Mouse (Mus musculus) midbrain, embryonic 15.5 days (tissue): ENCODE measurements around the gene Mrps6. TPM values are rescaled to one million over a fixed set of nuclear protein-coding genes. Genes with fewer than 3 reads are reported as not detected.

ENCODE experiments used
- ATAC-seq: fragments of 200-750 bp; cut with Nextera tagmentation; replicated peaks from 2 replicates; pipeline ENCODE4 v1.8.0; 2017; ENCODE audit warnings: moderate TSS enrichment
- H3K27ac ChIP-seq: fragments of 300-500 bp; sonication (generic); 2 replicates; pipeline ENCODE4 v1.5.1; 2015; ENCODE audit warnings: mild to moderate bottlenecking, inconsistent platforms
- H3K27me3 ChIP-seq: fragments of 300-500 bp; sonication (generic); replicated peaks from 2 replicates; pipeline ENCODE4 v1.6.1; 2015; ENCODE audit warnings: inconsistent platforms
- H3K36me3 ChIP-seq: fragments of 300-500 bp; sonication (generic); replicated peaks from 2 replicates; pipeline ENCODE4 v1.6.1; 2015; ENCODE audit warnings: inconsistent platforms
- H3K4me1 ChIP-seq: fragments of 300-500 bp; sonication (generic); 2 replicates; pipeline ENCODE4 v1.6.1; 2015; ENCODE audit warnings: inconsistent platforms
- H3K4me2 ChIP-seq: fragments of 300-500 bp; sonication (generic); 2 replicates; pipeline ENCODE4 v1.6.1; 2015; ENCODE audit warnings: inconsistent platforms, mild to moderate bottlenecking, moderate library complexity
- H3K4me3 ChIP-seq: fragments of 300-500 bp; sonication (generic); 2 replicates; pipeline ENCODE4 v1.5.1; 2015; ENCODE audit warnings: mild to moderate bottlenecking, inconsistent platforms
- H3K9ac ChIP-seq: fragments of 300-500 bp; sonication (generic); 2 replicates; pipeline ENCODE4 v1.6.1; 2015; ENCODE audit warnings: mild to moderate bottlenecking, inconsistent platforms
- H3K9me3 ChIP-seq: fragments of 300-500 bp; sonication (generic); 2 replicates; pipeline ENCODE4 v1.6.1; 2016; ENCODE audit warnings: inconsistent platforms
- WGBS: fragments of 180-500 bp; shearing (Covaris S2); methylation state at CpG from one replicate; pipeline ENCODE4 v1.1.7; 2015; ENCODE audit warnings: mixed read lengths; 5-methylcytosine and 5-hydroxymethylcytosine counted together
- polyA plus RNA-seq: library from polyadenylated mRNA; unstranded; fragments of >200 nt; fragmentation: Nextera tagmentation; extraction: Ambion mirVana; gene quantifications from 2 replicates; pipeline ENCODE4 v1.2.1, GENCODE M21; 2015

Gene Mrps6
- 156 and 163 TPM in 2 replicates for polyA plus RNA-seq

DNA sequence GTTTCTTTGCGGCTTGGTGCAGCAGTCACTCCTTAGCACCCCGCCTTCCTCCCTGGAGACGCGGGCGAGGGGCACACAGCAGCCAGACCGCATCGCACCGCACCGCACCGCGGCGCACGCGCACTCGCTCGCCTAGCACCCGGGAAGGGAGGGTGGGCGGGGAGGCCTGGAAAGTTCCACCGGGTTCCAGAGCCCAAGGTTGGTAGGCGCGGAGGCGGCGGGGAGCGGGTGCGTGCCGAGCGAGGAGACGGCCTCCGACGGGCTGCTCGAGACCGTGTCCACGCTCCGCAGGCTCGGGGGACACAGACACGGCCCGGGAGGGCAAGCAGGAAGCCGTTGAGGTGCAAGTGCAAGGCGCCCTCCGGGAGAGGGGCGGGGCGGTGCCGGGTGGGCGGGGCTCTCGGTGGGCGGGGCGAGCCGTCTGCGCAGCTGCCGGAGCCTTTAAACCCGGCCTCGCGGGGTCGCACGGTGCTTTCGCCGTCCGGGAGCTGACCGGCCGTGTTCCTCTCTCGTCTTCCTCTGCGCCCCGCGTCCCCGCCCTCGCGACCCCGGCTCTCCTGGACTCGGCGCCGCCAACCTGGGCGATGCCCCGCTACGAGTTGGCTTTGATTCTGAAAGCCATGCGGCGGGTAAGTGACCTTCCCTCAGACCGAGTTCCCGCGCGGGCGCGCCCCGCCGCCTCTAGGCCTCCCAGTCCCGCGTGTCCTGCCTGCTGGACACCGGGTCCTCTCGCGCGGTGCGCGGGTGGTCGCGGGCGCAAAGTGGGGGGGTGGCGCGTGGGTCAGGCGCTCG is at the start of gene Mrps6, which contains the start of the genes Gm49711 and Slc5a3:
Gene Mrps6, plus strand, starts transcription at position 419 of the 792 bp plus-strand sequence.
Gene Gm49711, plus strand, starts transcription at position 465 of the 792 bp plus-strand sequence.
Gene Slc5a3, plus strand, starts transcription at position 471 of the 792 bp plus-strand sequence.
- peak within 1 kb of the TSS; percentile 90 for H3K27ac ChIP-seq
- no peaks in the 10 kb centered on the region; the same call in 1 of the 2 replicates for H3K36me3 ChIP-seq
- H3K27me3 ChIP-seq, result no peaks in the 10 kb centered on the region
- under 1% methylated on average over 87 of the region's 99 CpGs for WGBS
- peaks cover 32% of the 10 kb centered on the region for H3K4me1 ChIP-seq
- H3K9me3 ChIP-seq, result no peaks in the 10 kb centered on the region
- peak within 1 kb of the TSS; percentile 86 for H3K4me3 ChIP-seq
- peak within 1 kb of the TSS; percentile 74 for H3K4me2 ChIP-seq
- peak; percentile 95 for ATAC-seq
- peak within 1 kb of the TSS; percentile 68 for H3K9ac ChIP-seq

DNA sequence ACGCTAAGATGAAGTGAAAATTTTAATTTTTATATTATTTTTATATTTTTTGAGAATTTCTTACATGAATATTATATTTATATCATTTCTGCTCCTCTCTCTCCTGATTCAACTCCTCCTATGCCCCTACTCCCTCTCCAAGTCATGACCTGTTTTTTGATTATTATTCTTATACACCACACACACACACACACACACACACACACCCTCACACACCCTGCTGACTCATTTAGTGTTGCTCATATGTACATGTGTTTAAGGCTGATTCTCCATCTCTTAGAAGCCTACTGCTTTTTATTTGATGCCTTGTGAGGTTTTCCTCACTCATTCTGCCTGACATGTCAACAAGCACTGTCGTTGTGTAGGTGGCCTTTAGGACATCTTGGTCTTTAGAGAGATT is 48.5 kb upstream of the Mrps6 start:
- H3K27ac ChIP-seq, result no peak overlapping the region
- H3K9me3 ChIP-seq, result no peaks in the 10 kb centered on the region
- no peak overlapping the region for H3K4me2 ChIP-seq
- ATAC-seq, result no peak
- no peak overlapping the region for H3K4me3 ChIP-seq
- no peaks in the 10 kb centered on the region for H3K4me1 ChIP-seq
- no peaks in the 10 kb centered on the region for H3K27me3 ChIP-seq
- no peaks in the 10 kb centered on the region for H3K36me3 ChIP-seq
- WGBS, result 88% methylated on average over 2 of the region's 2 CpGs
- H3K9ac ChIP-seq, result no peak overlapping the region

DNA sequence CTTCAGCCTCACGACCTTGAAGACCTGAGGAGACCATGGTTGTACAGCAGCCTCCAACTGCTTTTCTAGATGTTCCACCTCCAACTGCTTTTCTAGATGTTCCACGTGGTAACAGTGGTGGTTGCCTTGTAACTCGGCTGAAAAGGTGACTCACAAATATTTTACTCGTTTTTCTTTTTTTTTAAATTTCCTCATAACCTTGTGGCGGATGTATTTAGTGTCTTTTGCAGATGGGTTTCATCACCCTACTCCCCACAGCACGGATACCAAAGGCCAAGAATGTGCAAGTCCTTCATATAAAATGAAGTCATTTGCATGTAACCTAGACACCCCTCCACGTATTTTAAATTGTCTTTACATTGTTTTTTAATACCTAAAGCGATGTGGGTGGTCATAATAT is 41.3 kb upstream of the Mrps6 start:
- H3K4me1 ChIP-seq, result peaks cover 12% of the 10 kb centered on the region

DNA sequence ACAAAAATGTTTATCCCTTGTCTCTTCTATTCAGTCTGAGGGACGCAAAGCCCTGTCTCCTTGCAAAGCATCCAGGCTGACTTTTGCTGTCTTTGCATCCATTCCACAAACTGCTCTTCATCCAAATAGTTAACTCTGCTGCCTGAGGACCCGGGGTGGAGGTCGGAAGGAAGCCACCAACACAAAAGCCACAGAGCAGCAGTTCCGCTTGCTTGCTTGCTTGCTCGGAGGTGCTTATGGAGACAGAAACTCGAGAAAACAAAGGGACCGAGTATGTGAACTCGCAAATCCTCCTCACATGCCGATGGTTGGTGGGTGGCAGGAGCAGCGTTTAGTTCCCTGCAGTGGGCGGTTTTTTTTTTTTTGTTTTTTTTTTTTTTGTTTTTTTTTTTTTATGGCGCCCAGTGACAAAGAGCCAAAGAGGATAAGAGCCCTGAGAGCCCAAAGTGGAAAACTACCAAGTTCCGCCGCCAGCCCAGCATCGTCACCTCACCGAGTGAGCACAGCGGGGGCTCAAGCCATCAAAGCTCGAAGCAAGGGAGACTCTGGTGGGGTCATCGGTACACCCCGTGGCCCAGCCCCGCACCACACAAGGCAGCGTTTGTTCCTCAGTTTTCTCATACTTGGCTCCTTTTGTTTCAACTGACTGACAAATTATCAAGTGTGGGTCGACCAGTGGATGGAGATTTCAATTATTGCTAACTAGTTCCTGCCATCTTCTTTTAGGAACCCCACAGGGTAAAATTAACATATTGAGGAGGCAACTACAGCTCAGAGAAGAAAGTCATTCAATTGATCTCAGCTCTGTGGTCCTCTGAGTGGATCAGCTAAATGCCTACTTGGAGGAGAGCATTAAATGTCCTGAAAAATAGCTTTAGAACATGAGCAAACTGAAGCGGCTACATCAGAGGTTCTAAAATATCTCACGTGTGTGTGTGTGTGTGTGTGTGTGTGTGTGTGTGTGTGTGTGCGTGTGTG is 38.6 kb upstream of the Mrps6 start:
- WGBS, result 7% methylated on average over 26 of the region's 26 CpGs
- peak overlapping the region; percentile 44 for H3K9ac ChIP-seq

More for the DNA sequence above, 41.3 kb upstream of the Mrps6 start:
- no peak for ATAC-seq
- Histone ChIP-seq H3K36me3 (no peaks in the 10 kb centered on the region), H3K27me3 (no peaks in the 10 kb centered on the region), H3K4me2 (no peak overlapping the region), H3K4me3 (no peak overlapping the region), H3K9ac (no peak overlapping the region), H3K9me3 (no peaks in the 10 kb centered on the region), H3K27ac (no peak overlapping the region)
- 93% methylated on average over 8 of the region's 8 CpGs for WGBS

DNA sequence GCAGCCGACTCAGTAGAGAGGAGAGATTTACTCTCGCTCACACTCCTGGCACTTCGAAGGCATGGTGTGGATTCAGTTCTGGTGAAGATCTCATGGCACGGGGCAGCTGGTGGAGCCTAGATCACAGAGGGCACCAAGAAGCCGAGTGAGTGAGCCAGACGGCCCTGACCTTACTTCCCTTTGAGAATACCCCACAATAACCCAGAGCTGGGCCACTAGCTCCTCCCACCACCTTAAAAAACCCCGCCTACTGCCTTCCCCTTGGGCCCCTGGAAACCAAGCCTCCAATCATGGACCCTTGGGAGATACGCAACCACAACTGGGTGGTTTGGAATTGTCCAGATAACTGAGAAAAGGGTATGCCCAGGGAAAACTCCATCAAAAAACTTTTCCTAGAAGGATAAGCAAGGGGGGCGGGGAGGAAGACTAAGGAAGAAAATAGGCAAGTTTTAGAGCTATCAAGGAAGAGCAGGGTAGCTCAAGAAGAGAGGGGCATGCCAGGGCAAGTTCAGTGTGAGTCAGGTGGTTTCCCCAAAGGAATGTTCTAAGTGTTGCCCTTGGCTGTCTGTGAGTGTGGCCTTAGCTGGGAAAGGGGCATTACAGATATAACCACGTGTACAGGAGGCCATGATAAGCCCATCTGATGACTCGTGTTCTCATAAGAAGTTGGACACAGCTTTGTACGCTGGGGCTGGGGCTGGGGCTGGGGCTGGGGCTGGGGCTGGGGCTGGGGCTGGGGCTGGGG is 36.2 kb upstream of the Mrps6 start:
- WGBS, result 90% methylated on average over 12 of the region's 12 CpGs
- H3K4me1 ChIP-seq, result peaks cover 12% of the 10 kb centered on the region

More for the DNA sequence above, 38.6 kb upstream of the Mrps6 start:
- Histone ChIP-seq H3K9me3 (no peaks in the 10 kb centered on the region), H3K4me3 (peak overlapping the region; percentile 38), H3K36me3 (no peaks in the 10 kb centered on the region), H3K27ac (peak overlapping the region; percentile 70), H3K4me2 (peak overlapping the region; percentile 67), H3K4me1 (peaks cover 12% of the 10 kb centered on the region), H3K27me3 (no peaks in the 10 kb centered on the region)
- ATAC-seq, result peak; percentile 65; the same call in 1 of the 2 replicates

DNA sequence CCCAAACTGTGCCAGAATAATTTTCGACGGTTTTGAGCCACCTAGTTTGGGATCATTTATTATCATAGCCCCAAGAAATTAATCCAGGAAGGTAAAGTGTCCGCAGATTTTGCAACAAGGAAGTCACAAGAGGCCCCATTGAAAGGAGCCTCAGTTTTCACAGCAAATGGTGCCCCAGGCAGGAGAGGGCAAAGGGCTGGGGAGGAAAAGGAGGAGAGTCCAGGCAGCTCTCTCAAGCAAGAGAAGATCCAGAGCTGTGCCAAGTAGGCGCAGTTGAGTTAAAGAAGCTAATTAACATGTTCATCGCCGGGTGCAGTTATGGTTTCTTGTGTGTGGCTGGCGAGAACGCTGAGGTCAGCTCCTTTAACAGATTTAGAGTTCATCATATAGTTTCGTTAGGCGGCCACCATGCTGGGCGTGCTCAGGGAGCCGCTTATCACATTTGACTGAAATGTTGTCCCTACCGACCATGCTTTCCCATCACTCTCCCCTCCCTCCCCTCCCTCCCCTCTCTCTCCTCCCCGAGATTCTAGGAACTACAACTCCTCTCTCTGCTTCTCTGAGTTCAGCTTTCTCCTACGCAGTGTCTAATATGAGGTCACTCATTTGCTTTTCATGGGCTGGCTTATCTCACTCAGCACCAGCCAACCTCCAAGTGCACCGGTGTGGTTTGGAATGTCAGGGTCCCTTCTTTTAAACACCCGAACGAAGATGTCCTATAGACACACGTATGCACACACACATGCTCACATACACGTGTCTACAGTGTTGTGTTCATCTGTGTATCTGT is 35.4 kb upstream of the Mrps6 start:
- 80% methylated on average over 20 of the region's 20 CpGs for WGBS
- no peak for ATAC-seq
- Histone ChIP-seq H3K9ac (no peak overlapping the region), H3K27ac (no peak overlapping the region), H3K9me3 (no peaks in the 10 kb centered on the region), H3K4me3 (no peak overlapping the region), H3K4me2 (no peak overlapping the region), H3K36me3 (no peaks in the 10 kb centered on the region), H3K4me1 (peaks cover 12% of the 10 kb centered on the region), H3K27me3 (no peaks in the 10 kb centered on the region)

More for the DNA sequence above, 36.2 kb upstream of the Mrps6 start:
- no peaks in the 10 kb centered on the region for H3K27me3 ChIP-seq
- H3K9ac ChIP-seq, result no peak overlapping the region
- H3K36me3 ChIP-seq, result no peaks in the 10 kb centered on the region
- H3K9me3 ChIP-seq, result no peaks in the 10 kb centered on the region
- no peak overlapping the region for H3K27ac ChIP-seq
- no peak for ATAC-seq
- H3K4me2 ChIP-seq, result no peak overlapping the region
- H3K4me3 ChIP-seq, result no peak overlapping the region

DNA sequence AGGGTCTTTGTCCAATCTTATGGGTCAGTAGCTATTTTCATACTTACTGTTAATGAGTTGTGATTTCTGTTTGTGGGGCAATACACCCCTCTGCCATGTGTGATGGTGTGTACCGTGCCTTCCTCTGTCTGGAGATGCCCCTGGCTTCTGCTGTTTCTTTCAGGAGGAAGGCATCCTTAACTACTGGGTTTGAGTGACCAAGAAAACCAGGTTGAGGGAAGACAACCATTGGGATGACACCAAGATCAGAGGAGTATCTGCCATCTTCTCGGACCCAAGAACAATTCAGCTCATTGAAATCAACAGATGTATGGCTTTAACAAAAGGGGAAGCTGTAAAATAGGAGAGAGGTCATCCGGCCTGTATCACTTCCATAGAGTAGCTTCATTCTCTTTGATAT is 24.8 kb upstream of the Mrps6 start:
- Histone ChIP-seq H3K4me2 (no peak overlapping the region), H3K4me3 (no peak overlapping the region), H3K36me3 (no peaks in the 10 kb centered on the region), H3K27me3 (no peaks in the 10 kb centered on the region), H3K4me1 (no peaks in the 10 kb centered on the region), H3K9ac (no peak overlapping the region), H3K9me3 (no peaks in the 10 kb centered on the region), H3K27ac (no peak overlapping the region)
- no peak for ATAC-seq
- 89% methylated on average over 3 of the region's 3 CpGs for WGBS

DNA sequence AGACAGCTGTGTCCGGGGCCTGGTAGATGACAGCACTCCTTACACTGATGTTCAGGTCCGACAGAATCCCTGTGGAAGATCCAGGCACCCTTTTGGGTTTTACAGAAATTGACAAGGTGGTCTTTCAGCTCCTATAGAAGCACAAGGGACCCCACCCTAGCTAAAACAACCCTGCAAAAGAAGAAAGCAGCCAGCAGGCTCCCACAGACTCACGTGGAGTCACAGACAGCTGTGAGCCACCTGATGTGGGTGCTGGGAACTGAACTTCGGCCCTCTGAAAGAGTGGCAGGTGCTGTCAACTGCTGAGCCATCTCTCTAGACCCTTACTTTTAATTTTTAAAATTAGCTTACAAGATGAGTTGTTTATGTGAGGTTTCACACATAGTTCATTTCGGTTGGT is 23.4 kb upstream of the Mrps6 start:
- H3K4me3 ChIP-seq, result no peak overlapping the region
- H3K36me3 ChIP-seq, result no peaks in the 10 kb centered on the region
- no peaks in the 10 kb centered on the region for H3K4me1 ChIP-seq
- ATAC-seq, result no peak
- H3K27ac ChIP-seq, result no peak overlapping the region
- 71% methylated on average over 5 of the region's 5 CpGs for WGBS
- H3K9ac ChIP-seq, result no peak overlapping the region
- no peak overlapping the region for H3K4me2 ChIP-seq
- no peaks in the 10 kb centered on the region for H3K27me3 ChIP-seq
- H3K9me3 ChIP-seq, result no peaks in the 10 kb centered on the region

DNA sequence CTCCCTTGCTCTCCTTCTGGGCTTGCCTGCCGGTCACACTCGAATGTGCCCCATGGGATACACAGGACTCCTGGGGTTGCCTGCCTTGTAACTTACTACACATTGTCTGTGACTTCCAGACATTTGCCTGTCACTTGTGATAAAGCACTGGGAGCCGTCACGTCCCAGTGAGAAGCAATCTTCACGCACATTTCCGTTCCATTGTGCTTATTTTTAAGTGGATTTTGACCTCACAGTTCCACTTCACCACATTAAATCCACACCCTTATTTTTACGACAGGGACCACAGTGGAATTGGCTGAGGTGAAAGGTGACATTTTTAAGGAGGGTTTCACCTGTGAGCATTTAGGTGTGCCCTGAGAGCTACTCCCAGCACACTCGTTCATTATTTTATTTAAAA is 21.4 kb upstream of the Mrps6 start:
- H3K4me3 ChIP-seq, result no peak overlapping the region
- H3K27me3 ChIP-seq, result no peaks in the 10 kb centered on the region
- H3K36me3 ChIP-seq, result no peaks in the 10 kb centered on the region
- H3K9me3 ChIP-seq, result no peaks in the 10 kb centered on the region
- 53% methylated on average over 8 of the region's 8 CpGs for WGBS
- H3K27ac ChIP-seq, result no peak overlapping the region
- H3K4me1 ChIP-seq, result no peaks in the 10 kb centered on the region
- H3K4me2 ChIP-seq, result no peak overlapping the region
- no peak overlapping the region for H3K9ac ChIP-seq
- no peak for ATAC-seq

DNA sequence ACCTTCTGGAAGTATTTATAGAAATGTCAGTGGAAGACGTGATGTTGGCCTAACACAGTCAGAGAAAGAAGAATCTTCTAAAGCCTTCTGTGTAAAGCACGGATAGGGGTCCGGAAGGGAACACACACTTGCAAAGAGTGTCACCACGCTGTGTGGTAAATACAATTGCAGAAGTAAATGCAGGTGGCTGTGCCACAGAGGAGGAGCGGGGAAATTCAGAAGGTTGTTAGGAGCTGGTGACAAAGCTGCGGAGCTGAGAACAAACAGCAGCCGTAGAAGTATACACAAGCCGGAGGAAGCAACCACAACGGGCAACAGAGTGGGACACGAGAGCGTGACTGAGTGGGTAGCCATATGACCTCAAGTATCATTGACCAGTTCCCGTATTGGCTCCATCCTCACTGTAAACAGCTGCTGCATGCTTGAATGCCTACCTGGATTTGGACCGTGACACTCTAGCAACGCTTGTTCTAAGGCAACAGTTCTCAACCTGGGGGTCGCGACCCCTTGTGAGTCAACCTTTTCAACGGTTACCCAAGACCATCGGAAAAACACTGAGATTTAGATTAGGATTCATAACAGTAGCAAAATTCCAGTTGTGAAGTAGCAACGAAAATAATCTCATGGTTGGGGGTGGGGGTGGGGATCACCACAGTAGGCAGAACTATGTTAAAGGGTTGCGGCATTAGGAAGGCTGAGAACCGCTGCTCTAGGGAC is 20.0 kb upstream of the Mrps6 start:
- H3K4me1 ChIP-seq, result no peaks in the 10 kb centered on the region
- H3K9me3 ChIP-seq, result no peaks in the 10 kb centered on the region
- ATAC-seq, result no peak
- no peak overlapping the region for H3K9ac ChIP-seq
- no peaks in the 10 kb centered on the region for H3K27me3 ChIP-seq
- no peaks in the 10 kb centered on the region for H3K36me3 ChIP-seq
- WGBS, result 87% methylated on average over 21 of the region's 21 CpGs
- H3K27ac ChIP-seq, result no peak overlapping the region
- H3K4me2 ChIP-seq, result no peak overlapping the region
- H3K4me3 ChIP-seq, result no peak overlapping the region

DNA sequence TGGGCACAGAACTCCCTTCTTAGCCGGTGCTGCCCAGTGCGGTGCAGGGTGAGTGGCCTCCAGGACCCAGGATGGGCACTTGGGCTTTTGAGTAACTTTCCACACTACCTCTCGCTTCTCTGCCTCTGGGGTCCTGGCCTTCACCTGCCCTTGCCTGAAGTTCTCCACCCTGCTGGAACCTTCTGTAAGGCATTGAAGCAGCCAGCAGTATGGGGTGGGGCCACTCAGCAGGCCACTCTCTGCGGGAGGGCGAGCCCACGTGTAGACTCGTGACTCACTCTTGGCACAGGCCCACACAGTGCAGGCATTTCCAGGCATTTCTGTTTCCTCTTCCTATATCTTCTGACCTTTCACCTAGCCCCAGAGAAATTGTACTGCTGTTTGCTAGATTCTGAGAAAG is 18.6 kb upstream of the Mrps6 start:
- Histone ChIP-seq H3K9me3 (no peaks in the 10 kb centered on the region), H3K9ac (no peak overlapping the region), H3K4me2 (no peak overlapping the region), H3K27me3 (no peaks in the 10 kb centered on the region), H3K27ac (no peak overlapping the region), H3K4me1 (no peaks in the 10 kb centered on the region), H3K36me3 (no peaks in the 10 kb centered on the region), H3K4me3 (no peak overlapping the region)
- WGBS, result 93% methylated on average over 7 of the region's 7 CpGs
- ATAC-seq, result no peak
